Mouse (Mus musculus): ENCODE data around the gene Gm20388.
A peak's percentile ranks its signal among the peaks of the same experiment; 100 is the strongest.

Gm20388 gene

GRCm38 (mm10) chr8:119915298-119915697 is 4.7 kb downstream of the Gm20388 start:
- DNase-seq (ENCODE audit: low read depth, low spot score) = no peak

- DNase-seq (ENCODE audit: low read depth, low spot score) = no peak
Observed at GRCm38 (mm10) chr8:119916237-119916892, 5.7 kb downstream of the Gm20388 start.

- no peak for DNase-seq (ENCODE audit: low read depth, low spot score)
Observed at GRCm38 (mm10) chr8:119917415-119917814, 6.8 kb downstream of the Gm20388 start.

GRCm38 (mm10) chr8:119918155-119918567 is 7.5 kb downstream of the Gm20388 start:
- no peak for DNase-seq (ENCODE audit: low read depth, low spot score)

- no peak for DNase-seq (ENCODE audit: low read depth, low spot score)
Observed at GRCm38 (mm10) chr8:119923259-119923658, 12.6 kb downstream of the Gm20388 start.

GRCm38 (mm10) chr8:119925428-119925827 is 14.8 kb downstream of the Gm20388 start:
- no peak for DNase-seq (ENCODE audit: low read depth, low spot score)

- DNase-seq (ENCODE audit: low read depth, low spot score) = no peak
Observed at GRCm38 (mm10) chr8:119926474-119926873, 15.8 kb downstream of the Gm20388 start.

GRCm38 (mm10) chr8:119927422-119928092 is 16.9 kb downstream of the Gm20388 start:
- peak; percentile 57 for DNase-seq (ENCODE audit: low read depth, low spot score)

GRCm38 (mm10) chr8:119931317-119931716 is 20.7 kb downstream of the Gm20388 start:
- DNase-seq (ENCODE audit: low read depth, low spot score) = no peak

GRCm38 (mm10) chr8:119933681-119934080 is 23.0 kb downstream of the Gm20388 start:
- no peak for DNase-seq (ENCODE audit: low read depth, low spot score)

- DNase-seq (ENCODE audit: low read depth, low spot score) = no peak
Observed at GRCm38 (mm10) chr8:119935541-119935940, 24.9 kb downstream of the Gm20388 start.

- DNase-seq (ENCODE audit: low read depth, low spot score) = no peak
Observed at GRCm38 (mm10) chr8:119938481-119938880, 27.8 kb downstream of the Gm20388 start.

- DNase-seq (ENCODE audit: low read depth, low spot score) = no peak
Observed at GRCm38 (mm10) chr8:119939336-119939735, 28.7 kb downstream of the Gm20388 start.

GRCm38 (mm10) chr8:119941471-119941870 is 30.8 kb downstream of the Gm20388 start:
- no peak for DNase-seq (ENCODE audit: low read depth, low spot score)

GRCm38 (mm10) chr8:119943616-119944015 is 33.0 kb downstream of the Gm20388 start:
- no peak for DNase-seq (ENCODE audit: low read depth, low spot score)

GRCm38 (mm10) chr8:119944096-119944811 is 33.6 kb downstream of the Gm20388 start:
- DNase-seq (ENCODE audit: low read depth, low spot score) = peak; percentile 53

- no peak for DNase-seq (ENCODE audit: low read depth, low spot score)
Observed at GRCm38 (mm10) chr8:119946326-119946865, 35.8 kb downstream of the Gm20388 start.

GRCm38 (mm10) chr8:119947653-119948052 is 37.0 kb downstream of the Gm20388 start:
- no peak for DNase-seq (ENCODE audit: low read depth, low spot score)

- no peak for DNase-seq (ENCODE audit: low read depth, low spot score)
Observed at GRCm38 (mm10) chr8:119948340-119948739, 37.7 kb downstream of the Gm20388 start.

- no peak for DNase-seq (ENCODE audit: low read depth, low spot score)
Observed at GRCm38 (mm10) chr8:119952282-119952681, 41.6 kb downstream of the Gm20388 start.

- DNase-seq (ENCODE audit: low read depth, low spot score) = no peak
Observed at GRCm38 (mm10) chr8:119952747-119953146, 42.1 kb downstream of the Gm20388 start.

- no peak for DNase-seq (ENCODE audit: low read depth, low spot score)
Observed at GRCm38 (mm10) chr8:119955333-119955732, 44.7 kb downstream of the Gm20388 start.

Data from retina, adult 2 months (tissue).